ENCODE assay signal across 19 mouse cellular contexts in genomic region chrX:73653392-73653791, GRCm38 (mm10). TPM values are rescaled to one million over a fixed set of nuclear protein-coding genes. Genes with fewer than 3 reads are reported as not detected.
DNase-seq lines count a peak whose midpoint lies in the region; ATAC-seq and TF ChIP-seq lines count a peak whose summit lies in the region.
"Had no signal": no experiment of that assay in that cellular context is flagged by ENCODE, and none has a peak within 500 bp of the region (broad histone marks: within the 10 kb centered on the region; RNA-seq: fewer than 3 reads in every experiment).

No protein-coding gene starts in this region.

- H3K27me3 ChIP-seq in liver, postnatal 0 days (ENCODE audit: insufficient read depth, low read length), result no peaks in the 10 kb centered on the region
- no peaks in the 10 kb centered on the region; the same call in 1 of the 2 replicates for H3K27me3 ChIP-seq in liver, embryonic 11.5 days (replicated peaks; ENCODE audit: control insufficient read depth, insufficient read depth, low read length)
- H3K27me3 ChIP-seq in midbrain, embryonic 15.5 days (replicated peaks), result no peaks in the 10 kb centered on the region
- H3K27me3 ChIP-seq: CH12.LX; embryonic facial prominence, embryonic 13.5 days; forebrain, embryonic 12.5 days; Patski had no signal

- no peak for TF ChIP-seq CTCF in liver, postnatal 0 days (IDR thresholded peaks at IDR 0.05; ENCODE audit: low read depth)

- TF ChIP-seq EP300 in liver, postnatal 0 days (IDR thresholded peaks at IDR 0.05; ENCODE audit: low read depth), result no peak

- WGBS in liver, postnatal 0 days (ENCODE audit: insufficient replicate concordance), result 68% methylated on average over 6 of the region's 6 CpGs
- WGBS in liver, embryonic 11.5 days, result 78% methylated on average over 6 of the region's 6 CpGs
- 83% methylated on average over 6 of the region's 6 CpGs for WGBS in midbrain, embryonic 15.5 days

- peak; percentile 76 for ATAC-seq in liver, postnatal 0 days
- no peak for ATAC-seq in liver, embryonic 11.5 days (replicated peaks; ENCODE audit: low FRiP score)
- peak; percentile 34; the same call in 1 of the 2 replicates for ATAC-seq in granulocyte monocyte progenitor cell, adult 5-6 weeks (replicated peaks; ENCODE audit: poor library complexity, severe bottlenecking)
- ATAC-seq in activated CD4-positive, CD25-positive, alpha-beta regulatory T cell, adult 4 months, result no peak
- ATAC-seq in midbrain, embryonic 15.5 days (replicated peaks), result no peak
- ATAC-seq: Patski had no signal

- no peak overlapping the region for H3K9ac ChIP-seq in liver, postnatal 0 days (replicated peaks)
- H3K9ac ChIP-seq in liver, embryonic 11.5 days (ENCODE audit: low read depth, low read length), result no peak overlapping the region
- H3K9ac ChIP-seq in midbrain, embryonic 15.5 days, result no peak overlapping the region
- H3K9ac ChIP-seq: embryonic facial prominence, embryonic 13.5 days; embryonic facial prominence, embryonic 15.5 days; forebrain, embryonic 12.5 days had no signal

- no peaks in the 10 kb centered on the region for H3K9me3 ChIP-seq in liver, postnatal 0 days (ENCODE audit: low read length)
- H3K9me3 ChIP-seq in liver, embryonic 11.5 days (ENCODE audit: control insufficient read depth, low read length), result no peaks in the 10 kb centered on the region
- H3K9me3 ChIP-seq in midbrain, embryonic 15.5 days, result no peaks in the 10 kb centered on the region
- H3K9me3 ChIP-seq: embryonic facial prominence, embryonic 13.5 days; embryonic facial prominence, embryonic 15.5 days; forebrain, embryonic 10.5 days; forebrain, embryonic 12.5 days; G1E had no signal

- DNase-seq in liver, postnatal 0 days, result no peak
- DNase-seq in liver, embryonic 11.5 days (ENCODE audit: low spot score), result no peak
- peak; percentile 28 for DNase-seq in lung, postnatal 36 days
- no peak for DNase-seq in lung, postnatal 4 days
- peak; percentile 39 for DNase-seq in yolk sac, embryonic 10.5 days (ENCODE audit: low spot score)
- DNase-seq: adrenal gland, adult 2 months; cerebellum, adult 11 months; cerebellum, adult 8-10 months had no signal

- H3K27ac ChIP-seq in liver, postnatal 0 days (ENCODE audit: low read depth), result 0 out of 2 replicates have a peak overlapping the region, but pooled peaks have one; percentile 18
- no peak overlapping the region for H3K27ac ChIP-seq in liver, embryonic 11.5 days (ENCODE audit: low read depth, low read length)
- no peak overlapping the region for H3K27ac ChIP-seq in midbrain, embryonic 15.5 days
- H3K27ac ChIP-seq: embryonic facial prominence, embryonic 13.5 days; embryonic facial prominence, embryonic 15.5 days; forebrain, embryonic 10.5 days; forebrain, embryonic 12.5 days had no signal

- no peaks in the 10 kb centered on the region for H3K4me1 ChIP-seq in liver, postnatal 0 days (ENCODE audit: insufficient read depth)
- no peaks in the 10 kb centered on the region for H3K4me1 ChIP-seq in liver, embryonic 11.5 days (replicated peaks; ENCODE audit: control insufficient read depth, insufficient read depth, low read length)
- peaks cover 6% of the 10 kb centered on the region for H3K4me1 ChIP-seq in midbrain, embryonic 15.5 days
- H3K4me1 ChIP-seq: embryonic facial prominence, embryonic 13.5 days; embryonic facial prominence, embryonic 15.5 days had no signal

- H3K36me3 ChIP-seq in liver, postnatal 0 days (replicated peaks; ENCODE audit: insufficient read depth, low read length), result no peaks in the 10 kb centered on the region
- H3K36me3 ChIP-seq in liver, embryonic 11.5 days (ENCODE audit: control insufficient read depth, insufficient read depth, low read length), result no peaks in the 10 kb centered on the region
- no peaks in the 10 kb centered on the region for H3K36me3 ChIP-seq in midbrain, embryonic 15.5 days (replicated peaks)
- H3K36me3 ChIP-seq: embryonic facial prominence, embryonic 13.5 days; embryonic facial prominence, embryonic 15.5 days; forebrain, embryonic 10.5 days; forebrain, embryonic 12.5 days; G1E had no signal

- H3K4me3 ChIP-seq in liver, postnatal 0 days (ENCODE audit: low read depth, low read length), result no peak overlapping the region
- no peak overlapping the region for H3K4me3 ChIP-seq in liver, embryonic 11.5 days (ENCODE audit: low read depth, low read length)
- no peak overlapping the region for H3K4me3 ChIP-seq in midbrain, embryonic 15.5 days
- H3K4me3 ChIP-seq: embryonic facial prominence, embryonic 13.5 days; embryonic facial prominence, embryonic 15.5 days; erythroblast, embryonic 14.5 days; forebrain, embryonic 10.5 days; forebrain, embryonic 12.5 days had no signal

- H3K4me2 ChIP-seq in liver, postnatal 0 days (ENCODE audit: low read depth, low read length), result no peak overlapping the region
- no peak overlapping the region for H3K4me2 ChIP-seq in liver, embryonic 11.5 days
- no peak overlapping the region for H3K4me2 ChIP-seq in midbrain, embryonic 15.5 days
- H3K4me2 ChIP-seq: embryonic facial prominence, embryonic 13.5 days; embryonic facial prominence, embryonic 15.5 days; forebrain, embryonic 12.5 days had no signal

RNA-seq across cellular contexts. Expression of gene Pnck, which starts 6.5 kb away (rescaled TPM):
- 0.61 and 0.66 TPM in 2 replicates for polyA plus RNA-seq in liver, postnatal 0 days (2015; fragmentation: Nextera tagmentation; extraction: Ambion mirVana)
- 2.2 and 2.3 TPM in 2 replicates for polyA plus RNA-seq in liver, embryonic 11.5 days (2014; fragmentation: Nextera tagmentation; extraction: Ambion mirVana)
- total RNA-seq in granulocyte monocyte progenitor cell, adult 5-6 weeks (2014; fragmentation: Nextera tagmentation), result 2.5 TPM in 1 of 2 replicates, not detected in the other
- not detected in 2 replicates for total RNA-seq in granulocyte monocyte progenitor cell, adult 5-6 weeks (2017)
- 1 to 10 TPM in 1 of 2 experiments, not detected in 1; 1.8 TPM for polyA plus RNA-seq in activated CD4-positive, CD25-positive, alpha-beta regulatory T cell, adult 4 months (2017; shearing (Covaris generic))
- polyA plus RNA-seq in midbrain, embryonic 15.5 days (2015; fragmentation: Nextera tagmentation; extraction: Ambion mirVana), result 179 and 188 TPM in 2 replicates
- total RNA-seq: CH12.LX, G1E had no signal
- polyA plus RNA-seq: erythroblast, embryonic 14.5 days; G1E had no signal

RNA-seq across cellular contexts. Expression of gene Dusp9, which starts 14.2 kb away (rescaled TPM):
- polyA plus RNA-seq in liver, postnatal 0 days (2015; fragmentation: Nextera tagmentation; extraction: Ambion mirVana), result 3.9 and 4.2 TPM in 2 replicates
- 20.6 and 30.7 TPM in 2 replicates for polyA plus RNA-seq in liver, embryonic 11.5 days (2014; fragmentation: Nextera tagmentation; extraction: Ambion mirVana)
- total RNA-seq in granulocyte monocyte progenitor cell, adult 5-6 weeks (2014; fragmentation: Nextera tagmentation), result 0.26 and 0.41 TPM in 2 replicates
- 0.30 and 0.88 TPM in 2 replicates for total RNA-seq in granulocyte monocyte progenitor cell, adult 5-6 weeks (2017)
- polyA plus RNA-seq in activated CD4-positive, CD25-positive, alpha-beta regulatory T cell, adult 4 months (2017; shearing (Covaris generic)), result under 1 TPM in 1 of 2 experiments, not detected in 1; 0.23 TPM
- polyA plus RNA-seq in midbrain, embryonic 15.5 days (2015; fragmentation: Nextera tagmentation; extraction: Ambion mirVana), result 0.43 and 0.46 TPM in 2 replicates

RNA-seq across cellular contexts. Expression of gene Slc6a8, which starts 19.6 kb away (rescaled TPM):
- 0.72 and 0.81 TPM in 2 replicates for polyA plus RNA-seq in liver, postnatal 0 days (2015; fragmentation: Nextera tagmentation; extraction: Ambion mirVana)
- 2.2 and 2.4 TPM in 2 replicates for polyA plus RNA-seq in liver, embryonic 11.5 days (2014; fragmentation: Nextera tagmentation; extraction: Ambion mirVana)
- 1.1 TPM in 1 of 2 replicates, not detected in the other for total RNA-seq in granulocyte monocyte progenitor cell, adult 5-6 weeks (2014; fragmentation: Nextera tagmentation)
- total RNA-seq in granulocyte monocyte progenitor cell, adult 5-6 weeks (2017), result not detected in 2 replicates
- under 1 TPM; 0.36 to 0.61 TPM for polyA plus RNA-seq in activated CD4-positive, CD25-positive, alpha-beta regulatory T cell, adult 4 months (2017; shearing (Covaris generic))
- polyA plus RNA-seq in midbrain, embryonic 15.5 days (2015; fragmentation: Nextera tagmentation; extraction: Ambion mirVana), result 6.6 and 7.4 TPM in 2 replicates
- polyA plus RNA-seq: erythroblast, embryonic 14.5 days had no signal

Comparison
In these comparisons a context has a peak if more than half of its experiments do, and no peak if none do; other contexts are left out.
1. ATAC-seq: peak in liver, postnatal 0 days (single experiment) and granulocyte monocyte progenitor cell, adult 5-6 weeks (single experiment); none in liver, embryonic 11.5 days (single experiment), activated CD4-positive, CD25-positive, alpha-beta regulatory T cell, adult 4 months (single experiment) and midbrain, embryonic 15.5 days (single experiment).
2. DNase-seq: peak in lung, postnatal 36 days (single experiment) and yolk sac, embryonic 10.5 days (single experiment); none in liver, postnatal 0 days (single experiment), liver, embryonic 11.5 days (single experiment) and lung, postnatal 4 days (0 of 2).
3. RNA of gene Pnck, which starts 6.5 kb away (polyA plus RNA-seq): 179 to 188 TPM in midbrain, embryonic 15.5 days; 2.2 to 2.3 TPM in liver, embryonic 11.5 days, 1.8 TPM in activated CD4-positive, CD25-positive, alpha-beta regulatory T cell, adult 4 months and 0.61 to 0.66 TPM in liver, postnatal 0 days; every median in the first group is over 10 times any median in the second.